Mouse (Mus musculus) layer of hippocampus, adult 11-12 months (tissue): ENCODE results near the gene Cd164.

ENCODE experiments used
- DNase-seq: peaks from one replicate; pipeline ENCODE4 v3.0.0; 2022; ENCODE audit warnings: low spot score

Cd164 gene

GRCm38 (mm10) chr10:41546396-41547165 is 27.4 kb downstream of the Cd164 start:
- DNase-seq: no peak

DNA sequence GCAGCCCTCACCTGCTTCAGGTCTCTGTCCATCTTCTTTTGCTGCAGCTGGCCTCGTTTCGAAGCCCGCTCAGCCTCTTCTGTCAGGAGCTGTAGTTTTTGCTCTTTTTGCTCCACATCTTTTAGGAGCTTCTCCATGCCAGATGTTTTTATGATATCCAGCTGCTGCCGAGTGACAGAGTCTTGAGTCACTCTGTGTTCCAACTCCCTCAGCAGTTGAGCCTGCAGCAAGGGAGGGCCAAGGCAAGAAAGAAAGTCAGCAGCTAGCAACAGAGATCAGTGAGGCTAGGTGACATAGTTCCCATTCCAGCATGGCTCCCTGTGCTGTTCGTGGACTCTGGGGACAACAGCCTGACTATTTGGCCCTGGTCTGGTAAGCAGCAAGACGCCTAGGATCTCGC is 31.5 kb downstream of the Cd164 start:
- no peak for DNase-seq

DNA sequence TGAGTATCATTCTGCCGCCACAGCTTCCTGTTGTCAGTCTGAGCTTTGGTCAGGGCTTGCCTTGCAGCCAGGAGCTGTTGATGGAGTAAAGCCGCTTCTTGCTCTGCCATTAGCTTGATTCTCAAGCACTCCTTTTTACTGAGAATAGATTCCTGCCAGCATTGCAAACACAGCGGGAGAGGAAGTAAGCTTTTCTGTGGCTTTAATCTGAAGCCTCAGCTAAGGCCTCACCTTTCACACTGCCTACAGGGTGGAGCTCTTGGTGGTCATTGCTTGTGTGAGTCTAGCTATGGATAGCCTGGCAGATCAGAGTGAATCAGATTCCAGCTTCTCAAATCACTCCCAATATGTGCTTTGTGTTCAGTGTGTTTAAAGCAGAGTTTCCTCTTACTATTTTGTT is 33.1 kb downstream of the Cd164 start:
- no peak for DNase-seq

- DNase-seq: peak; percentile 56
Observed at GRCm38 (mm10) chr10:41552847-41553589, 33.8 kb downstream of the Cd164 start.

DNA sequence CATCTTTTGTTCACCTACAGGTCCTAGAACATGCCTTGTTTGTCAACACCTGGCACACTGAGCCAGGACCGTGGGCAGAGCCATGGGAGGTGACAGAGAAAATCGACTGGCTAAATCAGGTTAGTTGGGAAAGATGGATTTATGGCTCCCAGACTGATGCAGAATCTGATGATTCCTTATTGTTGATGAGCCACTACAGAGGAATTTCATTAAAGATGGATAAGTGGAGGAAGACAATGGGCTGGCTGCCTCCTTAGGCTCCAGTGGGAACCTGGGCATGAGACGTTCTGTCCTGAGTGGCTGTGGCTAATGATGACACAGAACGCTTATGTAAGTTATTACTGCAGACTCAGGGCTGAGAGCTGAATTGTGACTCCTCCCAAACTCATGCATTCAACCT is 34.5 kb downstream of the Cd164 start:
- DNase-seq: no peak

DNA sequence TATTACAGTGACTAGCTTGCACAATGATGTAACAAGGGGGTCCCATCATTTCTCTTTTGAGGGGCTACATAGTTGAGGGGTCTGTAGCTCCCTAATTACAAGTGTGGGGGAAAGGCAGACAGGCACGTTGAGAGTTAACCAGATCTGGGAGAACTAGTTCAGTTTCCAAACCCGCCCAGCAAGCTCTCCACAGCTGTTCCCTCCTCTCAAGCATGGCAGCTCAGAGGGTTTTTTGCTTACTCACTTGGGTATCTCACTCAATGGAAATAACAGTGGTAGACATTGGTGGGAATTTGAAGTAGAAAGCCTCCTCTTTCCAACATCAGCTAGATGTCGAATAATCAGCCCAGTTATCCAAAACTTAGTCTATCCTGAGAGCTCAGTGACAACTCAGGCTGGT is 35.9 kb downstream of the Cd164 start:
- DNase-seq: no peak

DNA sequence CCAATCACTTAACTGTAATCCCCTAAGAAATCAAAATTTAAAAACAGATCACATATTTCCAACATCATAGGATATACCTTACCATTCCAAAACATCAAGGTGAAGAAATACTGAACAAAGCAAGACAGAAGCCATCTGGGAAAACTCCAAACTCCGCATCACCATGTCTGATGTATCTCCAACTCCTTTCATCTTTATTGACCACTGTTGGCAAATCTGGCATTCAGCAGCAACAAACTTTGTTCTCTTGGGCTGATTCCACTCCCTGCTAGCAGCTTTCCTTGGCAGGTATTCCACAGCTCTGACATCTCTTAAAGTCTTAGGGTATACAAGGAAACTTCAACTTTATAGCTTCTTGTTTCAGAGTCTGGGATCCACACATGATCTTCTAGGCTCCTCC is 39.2 kb downstream of the Cd164 start:
- no peak for DNase-seq

DNA sequence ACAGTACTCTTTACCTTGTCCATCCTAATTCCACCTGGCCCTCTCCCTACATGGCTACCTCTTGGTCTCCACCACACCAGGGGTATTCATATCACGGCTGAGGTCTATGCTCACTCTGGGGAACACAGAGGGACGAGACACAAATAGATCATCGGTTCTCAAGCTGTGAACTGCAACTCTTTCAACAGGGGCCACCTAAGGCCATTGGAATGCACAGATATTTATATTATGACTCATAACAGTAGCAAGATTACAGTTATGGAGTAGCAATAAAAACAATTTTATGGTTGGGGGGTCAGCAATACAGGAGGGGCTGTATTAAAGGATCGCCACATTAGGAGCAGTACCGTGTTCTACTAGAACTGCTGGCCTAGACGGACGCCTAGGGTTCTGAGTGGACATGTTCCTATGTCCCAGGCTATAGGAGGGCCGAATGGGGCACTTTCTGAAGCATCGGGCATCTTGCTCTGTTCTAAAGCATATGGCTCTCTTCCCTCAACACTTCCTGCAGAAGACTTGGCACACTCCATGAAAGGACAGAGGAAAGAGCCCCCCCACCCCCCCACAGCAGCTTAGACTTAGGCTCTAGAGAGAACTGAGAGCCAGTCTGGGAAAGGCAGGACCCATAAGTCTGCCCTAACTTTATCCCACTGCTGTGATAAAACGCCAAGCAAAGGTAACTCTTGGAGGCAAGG is 42.6 kb downstream of the Cd164 start:
- no peak for DNase-seq

DNA sequence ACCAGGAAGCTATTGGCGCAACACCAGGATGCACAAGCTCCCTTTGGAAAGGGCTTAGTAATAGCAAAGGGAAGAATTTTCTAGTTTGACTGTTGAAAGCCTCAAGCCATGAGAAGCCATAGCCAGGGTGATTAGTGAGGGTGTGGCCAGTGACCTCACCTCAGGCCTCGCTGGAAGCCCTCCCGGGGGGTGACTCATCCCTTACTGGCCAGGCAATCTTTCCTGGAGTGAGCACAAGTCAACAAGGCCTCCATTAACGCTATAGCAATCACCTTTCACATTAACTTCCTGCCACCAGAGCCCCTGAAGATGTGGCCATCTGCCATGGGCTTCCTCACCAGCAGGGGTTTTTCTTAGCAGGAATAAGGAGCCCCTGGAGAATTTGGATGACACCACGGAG is 45.9 kb downstream of the Cd164 start:
- DNase-seq: no peak

DNA sequence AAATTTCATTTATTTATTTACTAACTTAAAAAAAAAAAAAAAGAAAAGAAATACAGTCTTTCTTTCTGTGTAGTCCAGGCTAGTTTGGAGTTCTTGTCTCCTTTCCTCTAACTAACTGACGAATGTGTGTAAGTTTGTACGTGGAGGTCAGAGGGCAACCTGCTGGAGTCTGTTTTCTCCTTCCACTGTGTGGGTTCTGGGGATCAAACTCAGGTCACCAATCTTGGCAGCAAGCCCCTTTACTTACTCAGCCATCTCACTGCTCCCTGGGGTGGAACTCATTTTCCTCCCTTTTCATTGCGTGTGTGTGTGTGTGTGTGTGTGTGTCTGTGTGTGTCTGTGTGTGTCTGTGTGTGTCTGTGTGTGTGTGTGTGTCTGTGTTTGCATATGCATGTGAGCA is 49.1 kb downstream of the Cd164 start:
- DNase-seq: no peak

DNA sequence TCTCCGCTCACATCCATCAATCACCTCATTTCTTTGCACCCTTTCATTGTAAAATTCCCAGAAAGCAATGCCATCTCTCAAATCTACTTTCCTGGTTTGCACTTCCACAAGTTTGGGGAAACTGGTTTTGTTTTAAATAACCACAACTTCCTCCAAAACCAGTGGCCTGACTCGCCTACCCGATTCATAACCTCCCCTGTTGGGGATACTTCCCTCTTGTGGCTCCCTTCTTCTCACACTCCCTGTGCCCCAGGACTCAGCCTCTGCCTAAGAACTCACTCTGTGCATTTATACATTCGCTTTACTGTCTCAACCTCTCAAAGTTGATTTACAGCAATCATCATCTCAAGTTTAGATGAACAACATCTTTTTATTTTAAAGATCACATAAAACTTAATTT is 51.9 kb downstream of the Cd164 start:
- DNase-seq: no peak

DNA sequence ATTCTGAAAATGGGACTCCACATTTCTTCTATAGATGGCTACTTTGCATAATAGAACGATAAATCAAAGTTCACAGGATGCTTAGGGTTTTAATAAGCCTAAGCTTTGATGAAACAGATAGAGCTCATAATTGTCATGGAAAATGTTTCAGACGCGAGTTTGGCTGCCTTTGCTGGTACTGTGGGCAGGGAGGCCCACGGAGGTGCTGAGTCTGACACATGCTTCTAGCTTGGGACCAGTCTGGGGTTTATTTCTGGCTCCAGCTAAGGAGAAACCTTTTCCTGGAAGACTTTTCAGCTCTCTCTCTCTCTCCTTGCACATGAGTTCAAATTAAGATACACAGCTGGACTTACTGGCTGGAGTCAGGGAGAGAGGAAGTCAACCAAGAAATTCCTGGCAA is 53.1 kb downstream of the Cd164 start:
- no peak for DNase-seq

DNA sequence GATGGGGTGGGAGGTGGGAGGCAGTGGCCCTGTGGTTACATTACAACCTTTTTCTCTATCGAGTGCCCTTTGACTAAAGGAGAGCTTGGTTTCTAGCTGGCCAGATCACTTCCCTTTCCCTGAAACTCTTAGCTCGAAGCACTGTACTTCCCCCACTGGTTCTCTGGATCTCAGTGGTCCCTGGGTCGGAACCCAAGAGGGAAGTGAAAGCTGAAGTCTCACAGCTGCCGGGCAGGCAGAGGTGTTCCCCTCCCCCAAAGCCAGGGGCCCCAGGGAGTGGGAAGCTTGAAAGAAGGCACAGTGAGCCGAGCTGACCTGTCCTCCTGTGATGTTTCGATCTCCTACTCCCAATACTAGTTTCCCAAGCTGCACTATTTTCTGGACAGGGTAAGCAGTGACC is 54.0 kb downstream of the Cd164 start:
- DNase-seq: peak; percentile 45

DNA sequence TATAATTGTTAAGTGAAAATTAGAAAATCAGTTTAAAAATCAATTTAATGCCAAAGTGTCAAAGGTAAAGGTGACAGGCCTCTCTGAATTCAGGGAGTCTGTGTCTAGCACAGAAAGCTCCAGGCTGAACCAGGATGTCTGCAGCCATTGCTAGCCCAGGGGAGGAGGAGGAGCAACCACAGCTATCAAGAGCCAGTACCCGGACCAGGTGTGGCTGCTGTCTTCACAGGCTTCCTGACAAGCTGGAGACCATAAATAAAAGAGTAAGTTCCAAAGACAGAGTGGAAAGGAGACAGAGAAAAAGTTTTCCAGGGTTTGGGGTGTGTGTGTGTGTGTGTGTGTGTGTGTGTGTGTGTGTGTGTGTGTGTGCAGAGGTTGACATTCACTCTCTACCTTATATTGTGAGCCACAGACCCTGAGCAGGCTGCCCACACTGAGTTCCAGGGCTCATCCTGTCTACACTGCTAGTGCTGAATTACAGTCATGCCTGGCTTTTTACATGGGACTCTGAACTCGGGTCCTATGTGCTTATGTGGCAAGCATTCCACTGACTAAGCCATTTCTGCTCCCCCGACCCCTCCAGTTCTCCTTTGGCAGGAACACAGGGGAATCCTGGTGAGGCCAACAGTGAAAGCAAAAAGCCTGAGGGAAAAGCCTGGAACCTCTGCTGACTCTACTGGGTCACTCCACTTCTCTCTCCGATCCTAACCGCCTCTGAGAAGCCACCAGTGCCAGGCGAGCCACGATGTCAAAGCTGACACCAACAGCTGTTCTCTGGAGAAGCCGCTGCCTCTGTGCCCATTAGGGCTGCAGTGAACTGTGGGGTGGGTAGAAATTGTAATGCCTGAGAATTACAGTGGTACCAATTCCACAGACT is 56.5 kb downstream of the Cd164 start:
- DNase-seq: no peak

GRCm38 (mm10) chr10:41576328-41576833 is 57.2 kb downstream of the Cd164 start:
- DNase-seq: no peak

DNA sequence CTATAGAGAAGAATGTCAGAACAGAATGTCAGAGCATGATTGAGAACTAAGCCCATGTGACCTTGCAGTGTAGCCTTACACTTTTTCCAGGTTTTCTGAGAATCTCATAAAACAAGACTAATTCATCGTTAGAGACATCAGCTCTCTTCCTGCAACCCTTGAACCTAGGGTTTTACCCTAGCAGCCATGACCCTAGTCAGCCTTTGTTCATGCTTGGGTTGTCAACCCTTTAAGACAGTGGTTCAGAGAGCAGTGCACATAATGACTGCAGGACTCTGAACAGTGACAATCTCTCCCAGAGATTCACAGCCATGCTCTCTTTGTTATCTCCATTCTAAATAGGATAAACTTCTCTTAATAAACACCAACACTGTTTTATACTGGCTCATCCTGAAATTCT is 59.3 kb downstream of the Cd164 start:
- DNase-seq: no peak

DNA sequence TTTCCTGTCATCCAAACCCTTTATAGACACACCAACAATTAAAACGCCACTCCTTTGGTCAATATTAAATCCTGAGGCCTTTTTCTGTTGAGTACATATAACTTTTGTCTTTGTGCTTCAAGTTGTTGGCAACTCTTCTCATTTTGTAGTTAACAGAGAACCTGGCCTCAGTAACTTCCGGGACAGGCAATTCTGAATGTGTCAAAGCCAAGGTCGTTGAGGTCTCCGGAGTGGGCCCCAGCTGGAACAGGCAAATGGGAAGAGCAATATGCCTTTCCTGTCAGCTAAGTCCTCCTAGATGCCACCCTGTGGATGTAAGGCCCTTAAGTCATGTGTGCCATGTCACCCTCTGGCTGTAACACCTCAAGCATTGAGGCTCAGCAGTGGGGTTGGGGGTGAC is 61.2 kb downstream of the Cd164 start:
- no peak for DNase-seq
